Mouse (Mus musculus) embryonic fibroblast, embryonic 13.5 days (primary cell): ENCODE results near the gene Lrguk.

Experiments used
- CTCF ChIP-seq: IDR thresholded peaks from 2 replicates; pipeline ENCODE4 v1.5.1; 2011; ENCODE audit warnings: mild to moderate bottlenecking, control low read depth, low read length, moderate library complexity, borderline replicate concordance; ENCODE audit not compliant: insufficient read depth
- POLR2A ChIP-seq: IDR thresholded peaks from 2 replicates; pipeline ENCODE4 v1.6.1; 2011; ENCODE audit warnings: low read depth, mild to moderate bottlenecking, control low read depth, low read length, moderate library complexity

DNA sequence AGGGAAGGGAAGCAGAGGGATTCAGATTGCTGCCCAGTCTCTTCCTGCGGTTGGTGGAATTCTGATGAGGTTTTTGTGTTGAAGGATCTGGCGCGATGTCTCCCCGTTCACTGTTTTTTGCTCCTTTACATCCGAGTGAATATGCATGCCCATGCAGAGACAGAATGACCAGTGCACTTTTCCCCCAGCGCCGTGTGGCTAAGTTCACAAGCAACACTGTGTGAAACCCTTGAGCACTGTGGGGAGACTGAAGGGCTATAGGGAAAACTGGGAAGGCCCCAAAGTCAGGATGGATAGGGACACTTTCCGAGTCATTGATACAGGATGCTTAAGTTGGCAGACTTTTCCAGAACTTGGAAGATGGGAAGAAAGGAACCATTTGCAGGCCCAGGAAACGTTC is 103.1 kb downstream of the Lrguk start:
- no peak for TF ChIP-seq CTCF
- TF ChIP-seq POLR2A = no peak
